Mouse (Mus musculus): ENCODE measurements around the gene Traf3ip2. TPM values are rescaled to one million over a fixed set of nuclear protein-coding genes. Genes with fewer than 3 reads are reported as not detected.
A peak's percentile ranks its signal among the peaks of the same experiment; 100 is the strongest.

Traf3ip2 gene
- under 1 TPM; 0.61 to 0.82 TPM for total RNA-seq (2021)
- long read RNA-seq, experiment 1: 0 reads
- long read RNA-seq, experiment 2: 0 reads

DNA sequence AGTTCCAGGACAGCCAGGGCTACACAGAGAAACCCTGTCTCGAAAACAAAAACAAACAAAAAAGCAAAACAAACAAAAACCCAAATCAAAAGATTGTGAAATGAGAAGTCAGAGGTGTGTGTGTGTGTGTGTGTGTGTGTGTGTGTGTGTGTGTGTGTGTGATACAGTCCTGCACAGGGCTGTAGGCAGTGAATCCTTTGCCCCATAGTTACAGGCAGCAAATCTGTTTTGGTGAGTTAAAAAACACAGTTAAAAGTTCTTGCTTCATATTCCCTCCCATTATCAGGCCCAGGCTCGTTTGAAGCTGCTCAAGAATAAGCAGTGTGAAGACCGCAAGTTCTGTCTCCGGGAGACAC, at the start of gene Traf3ip2:
Gene Traf3ip2, plus strand, starts transcription at position 302 of the 356 bp plus-strand sequence.
- intact Hi-C loops (cut with DNase I): no loop called here
- DNase-seq (ENCODE audit: extremely low spot score in 1 of 2, low spot score in 2 of 2): no peak
- peak within 1 kb of the TSS; percentile 47; the same call in 1 of the 2 replicates for H3K27ac ChIP-seq
- TF ChIP-seq CTCF (IDR thresholded peaks at IDR 0.05): no peak
- H3K4me3 ChIP-seq: peak within 1 kb of the TSS; percentile 28

DNA sequence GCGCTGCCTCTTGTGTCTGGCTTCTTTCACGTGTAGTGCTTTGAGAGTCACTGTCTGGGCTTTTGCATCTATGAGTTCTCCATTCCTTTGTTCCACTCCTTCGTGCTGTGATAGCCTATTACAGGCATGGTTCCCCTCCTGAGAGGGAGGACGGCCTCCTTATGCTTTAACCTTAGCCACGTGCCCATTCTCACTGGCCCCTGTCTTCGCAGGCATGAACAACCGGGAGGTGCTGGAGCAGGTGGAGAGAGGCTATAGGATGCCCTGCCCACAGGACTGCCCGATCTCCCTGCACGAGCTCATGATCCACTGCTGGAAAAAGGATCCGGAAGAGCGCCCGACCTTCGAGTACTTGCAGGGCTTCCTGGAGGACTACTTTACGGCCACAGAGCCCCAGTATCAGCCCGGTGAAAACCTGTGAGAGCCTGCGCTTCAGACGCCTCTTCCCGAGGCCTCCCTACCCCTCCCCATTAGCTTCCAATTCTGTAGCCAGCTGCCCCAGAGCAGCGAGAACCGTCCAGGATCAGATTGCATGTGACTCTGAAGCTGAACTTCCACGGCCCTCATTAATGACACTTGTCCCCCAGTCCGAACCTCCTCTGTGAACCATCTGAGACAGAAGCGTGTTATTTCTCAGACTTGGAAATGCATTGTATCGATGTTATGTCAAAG, 49.0 kb upstream of the Traf3ip2 start:
- Histone ChIP-seq H3K27ac (no peak overlapping the region), H3K4me3 (no peak overlapping the region)
- no peak for TF ChIP-seq CTCF (IDR thresholded peaks at IDR 0.05)
- DNase-seq (ENCODE audit: extremely low spot score in 1 of 2, low spot score in 2 of 2): no peak
- intact Hi-C loops (cut with DNase I): no loop called here

DNA sequence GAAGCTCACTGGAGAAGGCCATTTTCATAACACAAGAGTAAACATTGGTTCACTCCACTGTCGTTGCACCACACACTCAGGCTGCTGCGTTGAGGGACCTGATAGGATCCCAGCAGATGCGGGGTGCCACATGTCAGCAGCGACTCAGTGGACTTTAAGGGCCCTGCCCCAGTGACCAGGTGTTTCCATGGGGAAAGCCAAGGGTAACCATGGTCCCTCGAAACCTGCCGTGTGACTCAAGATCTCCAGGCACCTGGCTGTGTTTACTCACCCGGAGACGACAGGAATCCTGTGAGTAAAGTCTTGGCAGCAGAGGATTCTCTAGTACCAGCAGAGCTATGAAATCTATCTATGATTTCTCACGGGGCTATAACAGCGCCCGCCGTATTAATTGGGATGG, 45.8 kb upstream of the Traf3ip2 start:
- TF ChIP-seq CTCF (IDR thresholded peaks at IDR 0.05): no peak
- Histone ChIP-seq H3K4me3 (no peak overlapping the region), H3K27ac (no peak overlapping the region)
- intact Hi-C loops (cut with DNase I): no loop called here
- DNase-seq (ENCODE audit: extremely low spot score in 1 of 2, low spot score in 2 of 2): no peak

GRCm38 (mm10) chr10:39568991-39569390, 43.7 kb upstream of the Traf3ip2 start:
- no peak overlapping the region for H3K4me3 ChIP-seq
- no peak overlapping the region for H3K27ac ChIP-seq
- intact Hi-C loops (cut with DNase I): no loop called here
- TF ChIP-seq CTCF (IDR thresholded peaks at IDR 0.05): no peak
- DNase-seq (ENCODE audit: extremely low spot score in 1 of 2, low spot score in 2 of 2): no peak

DNA sequence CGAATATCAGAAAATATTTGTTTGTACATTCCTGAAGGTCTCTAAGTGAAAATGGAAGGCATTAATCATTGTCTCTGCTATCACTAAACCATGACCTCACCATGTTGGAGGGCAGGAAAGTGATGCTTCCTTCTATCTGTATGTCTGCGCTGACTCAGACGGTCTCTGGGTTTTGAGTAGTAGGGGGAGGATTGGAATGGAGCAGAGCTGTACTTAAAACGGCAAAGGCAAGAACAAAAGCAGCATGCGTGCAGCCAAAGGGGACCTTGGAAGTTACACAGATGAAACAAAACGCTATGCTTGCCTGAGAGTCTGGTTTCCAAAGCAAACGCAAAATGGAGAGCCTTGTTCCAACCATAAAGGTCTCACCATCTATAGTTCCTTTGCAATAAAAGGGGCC, 41.7 kb upstream of the Traf3ip2 start:
- Histone ChIP-seq H3K4me3 (no peak overlapping the region), H3K27ac (no peak overlapping the region)
- no peak for TF ChIP-seq CTCF (IDR thresholded peaks at IDR 0.05)
- intact Hi-C loops (cut with DNase I): loop anchor here (5.0 kb wide), 1 partner anchor 161 kb away; the partner anchor contains the start of gene Rev3l
- no peak for DNase-seq (ENCODE audit: extremely low spot score in 1 of 2, low spot score in 2 of 2)

GRCm38 (mm10) chr10:39572050-39572671, 40.6 kb upstream of the Traf3ip2 start:
- intact Hi-C loops (cut with DNase I): loop anchor here (1.0 to 5.0 kb wide), 2 partner anchors 58 to 160 kb away; partner anchors contain the start of gene Rev3l
- TF ChIP-seq CTCF (IDR thresholded peaks at IDR 0.05): no peak
- no peak overlapping the region for H3K27ac ChIP-seq
- H3K4me3 ChIP-seq: no peak overlapping the region
- DNase-seq (ENCODE audit: extremely low spot score in 1 of 2, low spot score in 2 of 2): no peak

DNA sequence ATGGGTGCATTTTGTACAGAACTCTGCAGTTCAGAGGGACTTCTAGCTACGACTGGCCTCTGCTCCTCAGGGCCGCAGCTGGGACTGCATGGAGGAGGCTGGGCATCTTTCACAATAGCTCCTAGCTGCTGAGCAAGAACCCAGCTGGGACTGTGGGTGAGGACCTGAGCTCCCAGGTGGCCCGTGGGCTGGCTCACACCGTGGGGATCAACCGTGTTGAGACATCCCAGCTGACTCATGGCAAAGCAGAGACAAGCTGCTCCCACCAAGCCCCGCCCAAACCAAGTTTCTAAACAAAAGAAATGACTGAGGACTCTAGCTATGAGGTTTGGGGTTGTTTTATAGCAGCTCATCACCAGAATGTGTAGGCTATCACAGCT, 40.1 kb upstream of the Traf3ip2 start:
- intact Hi-C loops (cut with DNase I): loop anchor here (1.0 to 5.0 kb wide), 2 partner anchors 58 to 160 kb away; partner anchors contain the start of gene Rev3l
- H3K4me3 ChIP-seq: no peak overlapping the region
- TF ChIP-seq CTCF (IDR thresholded peaks at IDR 0.05): no peak
- DNase-seq (ENCODE audit: extremely low spot score in 1 of 2, low spot score in 2 of 2): peak; percentile 60 to 66
- H3K27ac ChIP-seq: no peak overlapping the region

DNA sequence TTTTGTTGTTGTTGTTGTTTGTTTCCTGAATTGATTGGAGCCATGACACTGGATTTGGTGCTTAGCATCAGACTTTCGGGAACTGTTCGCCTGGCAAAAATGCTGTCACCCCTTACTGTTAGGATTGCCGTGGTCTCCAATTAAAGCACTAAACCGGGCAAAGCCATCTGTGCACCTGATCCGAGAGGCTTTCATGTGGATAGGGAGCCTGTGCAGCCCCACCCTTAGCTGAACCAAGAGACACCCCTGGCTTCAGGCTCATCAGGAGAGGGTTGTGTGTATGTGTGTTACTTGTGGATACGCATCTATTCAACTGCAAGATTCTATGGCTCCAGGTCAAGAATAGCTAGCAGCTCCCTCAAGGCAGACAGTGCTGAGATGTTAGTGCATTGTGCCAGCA, 36.3 kb upstream of the Traf3ip2 start:
- no peak overlapping the region for H3K4me3 ChIP-seq
- DNase-seq (ENCODE audit: extremely low spot score in 1 of 2, low spot score in 2 of 2): no peak
- TF ChIP-seq CTCF (IDR thresholded peaks at IDR 0.05): no peak
- intact Hi-C loops (cut with DNase I): no loop called here
- H3K27ac ChIP-seq: no peak overlapping the region

DNA sequence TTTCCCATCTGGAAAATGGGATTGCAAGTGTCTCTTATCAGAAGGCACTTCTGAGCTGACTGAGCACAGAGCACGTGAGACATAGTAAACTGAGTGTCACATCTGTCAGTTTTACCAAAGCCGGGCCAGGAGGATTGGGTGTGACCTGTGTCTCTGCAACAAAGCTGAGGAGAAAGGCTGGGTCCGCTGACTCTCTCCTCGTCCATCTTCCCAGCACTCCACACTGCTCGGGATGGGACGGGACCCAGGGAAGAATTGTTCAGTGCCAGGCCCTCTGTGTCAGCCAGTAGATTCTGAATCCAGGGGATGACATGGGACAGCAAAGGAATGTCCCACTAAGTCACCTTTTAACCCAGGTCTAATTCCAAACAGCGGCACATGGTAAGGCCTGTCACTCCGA, 32.3 kb upstream of the Traf3ip2 start:
- TF ChIP-seq CTCF (IDR thresholded peaks at IDR 0.05): no peak
- no peak for DNase-seq (ENCODE audit: extremely low spot score in 1 of 2, low spot score in 2 of 2)
- intact Hi-C loops (cut with DNase I): no loop called here
- Histone ChIP-seq H3K27ac (no peak overlapping the region), H3K4me3 (no peak overlapping the region)

- no peak for TF ChIP-seq CTCF (IDR thresholded peaks at IDR 0.05)
- Histone ChIP-seq H3K27ac (no peak overlapping the region), H3K4me3 (no peak overlapping the region)
- intact Hi-C loops (cut with DNase I): no loop called here
- no peak for DNase-seq (ENCODE audit: extremely low spot score in 1 of 2, low spot score in 2 of 2)
These were observed 30.3 kb upstream of the Traf3ip2 start for GRCm38 (mm10) chr10:39582385-39582784.

DNA sequence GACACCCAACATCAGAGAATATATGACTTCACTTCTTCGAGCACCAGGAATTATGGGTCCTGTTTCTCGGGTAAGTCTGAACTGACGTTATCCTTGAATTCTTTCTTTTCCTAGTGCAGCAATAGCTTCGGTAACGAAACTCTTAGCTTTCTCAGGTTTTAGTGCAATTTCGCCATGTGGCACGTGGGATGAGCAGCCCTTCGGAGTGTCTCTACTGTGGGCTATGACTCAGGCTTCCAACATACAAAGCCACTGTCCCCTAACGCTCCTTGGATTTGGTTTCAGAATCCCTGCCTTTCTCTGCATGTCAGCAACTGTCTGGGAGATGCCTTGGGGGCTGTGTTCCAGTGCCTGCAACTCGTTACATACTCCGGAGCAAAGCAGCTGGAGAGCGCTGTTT, 29.0 kb upstream of the Traf3ip2 start:
- peak in 1 of 2 experiments; percentile 19 for DNase-seq (ENCODE audit: extremely low spot score in 1 of 2, low spot score in 2 of 2)
- intact Hi-C loops (cut with DNase I): loop anchor here (1.0 kb wide), 1 partner anchor 47 kb away; no protein-coding TSS in a partner anchor
- Histone ChIP-seq H3K27ac (no peak overlapping the region), H3K4me3 (no peak overlapping the region)
- TF ChIP-seq CTCF (IDR thresholded peaks at IDR 0.05): no peak

GRCm38 (mm10) chr10:39587290-39587925, 25.3 kb upstream of the Traf3ip2 start:
- no peak for DNase-seq (ENCODE audit: extremely low spot score in 1 of 2, low spot score in 2 of 2)
- Histone ChIP-seq H3K4me3 (no peak overlapping the region), H3K27ac (no peak overlapping the region)
- intact Hi-C loops (cut with DNase I): no loop called here
- no peak for TF ChIP-seq CTCF (IDR thresholded peaks at IDR 0.05)
